Mouse (Mus musculus) kidney, postnatal 14 days (tissue): ENCODE measurements around the gene Irf2bp2.
A peak's percentile ranks its signal among the peaks of the same experiment; 100 is the strongest.

ENCODE experiments used
- DNase-seq: peaks from one replicate; pipeline ENCODE4 v3.0.0; 2022; ENCODE audit warnings: mixed read lengths

The Irf2bp2 gene

DNA sequence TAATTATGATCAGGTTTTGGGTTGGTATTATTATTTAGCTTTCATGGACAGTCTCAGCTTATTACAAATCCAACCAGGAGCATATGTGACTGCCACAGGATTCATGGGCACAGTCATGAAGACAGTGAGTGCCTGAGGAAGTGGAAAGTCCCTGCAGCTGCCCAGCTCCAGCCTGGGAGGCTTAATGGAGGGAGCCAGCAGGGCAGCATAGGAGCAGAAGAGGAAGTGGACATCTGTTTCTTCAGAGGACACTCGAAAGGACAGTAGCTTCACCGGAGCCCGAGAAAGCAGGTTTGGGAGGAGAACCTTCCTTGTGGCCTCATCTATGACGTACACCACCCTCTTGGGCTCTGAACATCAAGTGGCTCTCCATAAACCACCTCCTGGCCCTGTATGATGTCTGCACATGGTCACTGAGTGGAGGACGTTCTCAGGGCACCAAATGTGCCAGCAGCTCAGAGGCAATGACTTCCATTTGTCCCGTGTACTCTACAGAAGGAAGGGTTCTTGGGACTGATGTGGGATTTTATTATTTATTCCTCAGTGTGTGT lies 28.5 kb downstream of the Irf2bp2 start:
- no peak for DNase-seq

- DNase-seq, result no peak
Measured at GRCm38 (mm10) chr8:126564551-126565154, 29.1 kb downstream of the Irf2bp2 start.

- no peak for DNase-seq
Measured at GRCm38 (mm10) chr8:126561316-126561841, 32.4 kb downstream of the Irf2bp2 start.

GRCm38 (mm10) chr8:126558400-126558953 lies 35.3 kb downstream of the Irf2bp2 start:
- no peak for DNase-seq

- DNase-seq, result no peak
Measured at GRCm38 (mm10) chr8:126557403-126557802, 36.4 kb downstream of the Irf2bp2 start.

GRCm38 (mm10) chr8:126556691-126557090 lies 37.1 kb downstream of the Irf2bp2 start:
- no peak for DNase-seq

DNA sequence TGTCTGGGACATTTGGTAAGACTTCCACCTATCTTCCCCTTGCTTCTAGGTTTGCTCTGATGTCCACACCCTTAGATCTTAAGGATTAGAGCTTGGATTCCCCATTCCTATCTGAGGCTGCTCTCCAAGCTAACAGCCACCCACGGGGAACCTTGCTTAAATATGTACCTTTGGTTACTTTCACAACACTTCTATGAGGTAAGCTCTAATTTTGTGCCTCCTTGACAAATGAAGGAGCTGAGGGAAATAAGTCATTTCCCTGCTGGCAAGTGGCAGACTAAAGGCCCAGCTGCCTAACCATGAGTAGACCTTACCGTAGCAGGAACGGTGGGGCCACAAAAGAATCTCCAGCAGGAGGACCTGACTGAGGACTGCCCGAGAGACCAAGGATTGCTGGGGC lies 39.0 kb downstream of the Irf2bp2 start:
- no peak for DNase-seq

DNA sequence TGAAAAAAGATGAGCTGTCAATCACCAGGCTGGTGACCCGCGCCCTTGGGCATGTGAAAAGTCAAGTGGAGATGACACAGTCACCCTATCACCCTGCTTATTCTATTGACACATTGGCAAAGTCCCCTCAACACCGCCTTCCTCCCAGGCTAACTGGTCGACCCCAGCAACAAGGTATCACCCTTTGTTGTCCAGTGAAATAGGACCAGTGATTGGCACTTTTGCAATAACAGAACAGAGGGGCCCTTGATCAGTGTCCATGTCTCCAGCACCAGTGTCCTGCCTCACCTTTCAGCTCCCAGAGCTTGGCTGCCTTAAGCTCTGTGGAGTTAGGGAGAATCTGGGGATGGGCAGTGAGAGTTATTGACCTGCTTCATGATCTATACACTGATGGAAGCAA lies 41.9 kb downstream of the Irf2bp2 start:
- no peak for DNase-seq

- peak; percentile 40 for DNase-seq
Measured at GRCm38 (mm10) chr8:126550944-126551357, 42.8 kb downstream of the Irf2bp2 start.

DNA sequence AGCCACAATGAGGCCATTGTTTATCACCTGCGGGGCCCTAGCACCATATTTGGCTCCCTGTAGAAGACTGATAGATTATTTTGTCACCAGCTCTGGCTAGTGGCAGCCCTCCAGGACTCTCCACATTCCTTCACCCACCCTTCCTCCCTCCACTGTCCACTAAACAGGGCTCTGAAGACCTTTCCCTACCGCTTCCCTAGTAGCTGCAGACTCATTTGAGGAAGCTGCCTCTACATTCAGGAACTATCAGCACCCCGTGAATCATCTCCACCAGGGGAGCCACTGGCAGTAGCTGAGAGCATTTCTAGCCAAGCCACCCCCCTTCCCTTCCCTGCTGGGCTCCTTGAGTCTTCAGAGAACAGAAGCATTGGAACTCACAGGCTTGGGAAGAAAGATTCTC lies 45.9 kb downstream of the Irf2bp2 start:
- DNase-seq, result peak; percentile 35

GRCm38 (mm10) chr8:126547361-126547760 lies 46.4 kb downstream of the Irf2bp2 start:
- no peak for DNase-seq

GRCm38 (mm10) chr8:126546480-126546879 lies 47.3 kb downstream of the Irf2bp2 start:
- no peak for DNase-seq

GRCm38 (mm10) chr8:126543407-126543806 lies 50.4 kb downstream of the Irf2bp2 start:
- DNase-seq, result no peak

DNA sequence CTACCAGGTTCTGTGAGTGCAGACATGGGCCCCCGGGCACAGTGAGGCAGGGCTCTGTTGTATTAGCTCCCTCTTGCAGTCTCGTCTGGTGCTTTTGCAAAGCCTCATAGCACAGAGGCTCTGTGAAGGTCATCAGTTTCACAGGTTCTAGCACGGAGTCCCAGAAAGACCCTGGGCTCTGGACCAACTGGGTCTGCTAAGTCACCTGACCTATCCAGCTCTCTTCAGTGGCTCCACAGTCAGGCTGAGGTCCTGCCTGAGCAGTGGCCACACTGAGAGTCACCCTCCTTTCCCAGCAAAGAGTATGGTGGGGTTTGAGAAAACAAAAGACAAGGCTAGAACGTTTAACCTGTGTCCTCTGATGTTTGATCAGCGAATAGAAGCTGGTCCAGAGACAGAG lies 51.0 kb downstream of the Irf2bp2 start:
- peak; percentile 31 for DNase-seq

DNA sequence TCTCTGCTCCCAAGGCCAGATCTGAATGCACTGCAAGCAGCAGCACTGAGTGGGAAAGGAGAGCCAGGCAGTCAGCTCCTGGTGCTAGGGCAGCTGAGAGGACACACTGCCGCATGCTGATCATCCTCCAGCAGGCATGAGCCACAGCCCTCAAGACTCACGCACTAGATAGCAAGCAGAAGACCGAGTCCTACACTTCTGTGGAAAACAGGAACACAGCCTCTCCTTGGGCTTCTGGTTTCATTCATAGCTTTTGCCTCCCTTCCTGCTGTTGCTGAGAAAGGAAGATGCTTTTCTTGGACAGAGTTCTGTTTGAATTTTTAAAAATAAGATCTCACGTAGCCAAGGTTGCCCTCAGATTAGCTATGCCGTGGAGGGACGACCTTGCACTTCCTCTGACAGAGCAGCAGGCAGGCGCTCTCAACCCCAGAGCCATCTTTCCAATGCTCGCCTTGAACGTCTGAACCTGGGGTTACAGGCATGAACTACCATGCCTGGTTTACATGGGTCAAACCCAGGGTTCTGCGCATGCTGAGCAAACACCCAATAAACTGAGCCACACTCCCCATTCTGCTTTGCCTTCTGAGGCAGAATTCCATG lies 51.6 kb downstream of the Irf2bp2 start:
- DNase-seq, result peak; percentile 20

DNA sequence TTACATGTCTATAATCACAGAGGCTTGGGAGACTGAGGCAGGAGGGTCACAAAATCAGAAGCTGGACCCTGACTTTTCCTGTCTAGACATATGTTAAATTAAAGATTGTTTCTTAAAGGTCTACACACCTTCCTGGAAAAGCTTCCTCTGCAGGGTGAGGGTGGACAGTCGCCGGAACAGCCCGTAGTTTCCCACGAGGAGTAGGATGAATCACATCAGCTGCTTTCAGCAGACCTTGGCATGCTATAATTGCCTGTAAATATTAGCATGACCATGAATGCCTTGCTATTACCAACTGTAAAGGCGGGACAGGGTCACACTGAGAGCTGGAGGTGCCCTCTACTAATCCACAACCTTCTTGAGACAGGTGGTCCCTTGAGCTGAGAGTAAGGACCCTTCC lies 53.5 kb downstream of the Irf2bp2 start:
- DNase-seq, result no peak

- DNase-seq, result peak; percentile 58
Measured at GRCm38 (mm10) chr8:126539355-126540093, 54.3 kb downstream of the Irf2bp2 start.

DNA sequence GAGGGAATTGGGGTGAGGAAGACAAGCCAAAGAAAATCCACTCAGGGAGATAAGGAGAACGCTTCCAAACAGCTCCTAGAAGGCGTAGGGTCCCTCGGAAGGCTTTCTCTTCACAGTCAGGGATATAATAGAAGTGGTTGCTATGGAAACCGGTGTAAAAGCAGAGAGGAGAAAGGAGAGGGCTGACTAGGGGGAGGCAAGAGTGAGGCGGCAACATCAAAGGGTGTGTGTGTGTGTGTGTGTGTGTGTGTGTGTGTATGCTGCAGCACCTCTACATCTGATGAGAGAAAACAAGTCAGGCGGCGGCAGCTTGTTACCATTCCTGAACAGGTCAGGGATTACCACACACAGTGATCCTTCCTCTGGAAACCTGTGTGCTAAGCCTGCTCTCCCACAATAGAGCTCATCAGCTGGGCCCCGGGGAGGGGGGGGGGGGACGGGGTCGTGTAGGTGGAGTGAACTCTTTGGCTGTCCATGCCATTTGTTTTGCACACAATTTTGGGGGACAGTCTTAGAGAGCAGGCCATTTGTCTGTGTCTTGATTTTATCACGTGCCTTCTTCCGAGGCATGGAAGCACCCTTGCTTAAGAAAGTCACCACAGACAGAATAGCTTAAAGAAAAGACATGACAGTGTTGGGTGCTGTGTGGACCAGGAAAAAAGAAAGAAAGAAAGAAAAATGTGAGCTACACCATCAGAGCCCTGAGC lies 55.0 kb downstream of the Irf2bp2 start:
- no peak for DNase-seq
